Mouse (Mus musculus) MEL (cell line): ENCODE data around the gene Fancc. TPM values are rescaled to one million over a fixed set of nuclear protein-coding genes. Genes with fewer than 3 reads are reported as not detected.
"Not testable (repeated sequence)": the region's sequence is repeated elsewhere in the genome, so short reads cannot be mapped to it uniquely, and the experiment has no call there.

Experiments
- DNase-seq: peaks from one replicate; pipeline ENCODE4 v3.0.0; 2011; ENCODE audit warnings: low read depth, low spot score
- H3K27ac ChIP-seq: 2 replicates; pipeline ENCODE4 v1.5.1; 2012; ENCODE audit warnings: low read depth, mild to moderate bottlenecking, control low read depth, low read length, moderate library complexity; ENCODE audit not compliant: control insufficient read depth
- H3K27me3 ChIP-seq, 2 experiments: fragments of 150-350 bp in 1 of 2; sonication (generic) in 1 of 2; 2 replicates each; pipeline ENCODE4 v1.6.1; 2012; ENCODE audit warnings: low read length in 2 of 2, mild to moderate bottlenecking in 2 of 2, improper control_type of control experiment in 1 of 2, moderate library complexity in 1 of 2; ENCODE audit not compliant: insufficient read depth in 2 of 2, control insufficient read depth in 1 of 2
- H3K36me3 ChIP-seq, 2 experiments: 2 replicates each; pipeline ENCODE4 v1.6.1; 2012 to 2014; ENCODE audit warnings: low read length in 2 of 2, improper control_type of control experiment in 1 of 2, inconsistent platforms in 1 of 2, mild to moderate bottlenecking in 1 of 2; ENCODE audit not compliant: insufficient read depth in 2 of 2, control insufficient read depth in 1 of 2
- H3K4me1 ChIP-seq, 2 experiments: fragments of 150-350 bp in 1 of 2; sonication (generic) in 1 of 2; 2 replicates each; pipeline ENCODE4 v1.6.1; 2012; ENCODE audit warnings: low read length in 2 of 2, improper control_type of control experiment in 1 of 2, mild to moderate bottlenecking in 1 of 2; ENCODE audit not compliant: insufficient read depth in 2 of 2, control insufficient read depth in 1 of 2
- H3K4me3 ChIP-seq, 2 experiments: fragments of 150-350 bp in 1 of 2; sonication (generic) in 1 of 2; 2 replicates each; pipeline ENCODE4 v1.5.1; 2012; ENCODE audit warnings: low read depth in 2 of 2, low read length in 2 of 2, mild to moderate bottlenecking in 2 of 2, moderate library complexity in 2 of 2, control low read depth in 1 of 2, improper control_type of control experiment in 1 of 2; ENCODE audit not compliant: control insufficient read depth in 1 of 2, insufficient read depth in 1 of 2
- H3K79me2 ChIP-seq: 2 replicates; pipeline ENCODE4 v1.6.1; 2012; ENCODE audit warnings: mild to moderate bottlenecking, low read length, moderate library complexity; ENCODE audit not compliant: control insufficient read depth, poor library complexity, insufficient read depth
- H3K9ac ChIP-seq: 2 replicates; pipeline ENCODE4 v1.6.1; 2012; ENCODE audit warnings: low read depth, mild to moderate bottlenecking, control low read depth, low read length, moderate library complexity; ENCODE audit not compliant: control insufficient read depth, poor library complexity, severe bottlenecking
- H3K9me3 ChIP-seq: fragments of 150-350 bp; sonication (generic); replicated peaks from 2 replicates; pipeline ENCODE4 v1.6.1; 2012; ENCODE audit warnings: mild to moderate bottlenecking, low read length, improper control_type of control experiment, moderate library complexity; ENCODE audit not compliant: insufficient read depth
- CTCF ChIP-seq, 3 experiments: IDR thresholded peaks in 2 of 3; conservative IDR thresholded peaks in 1 of 3; 2 replicates each; pipeline ENCODE4 v1.5.1; 2011 to 2012; ENCODE audit warnings: low read length in 3 of 3, low read depth in 2 of 3, mild to moderate bottlenecking in 2 of 3, improper control_type of control experiment in 1 of 3, inconsistent platforms in 1 of 3, mixed read lengths in 1 of 3, moderate library complexity in 1 of 3; ENCODE audit not compliant: control insufficient read depth in 1 of 3, insufficient read depth in 1 of 3, poor library complexity in 1 of 3, severe bottlenecking in 1 of 3
- MAFK ChIP-seq: IDR thresholded peaks from 2 replicates; pipeline ENCODE4 v1.6.1; 2011; ENCODE audit warnings: low read depth, mild to moderate bottlenecking, low read length, improper control_type of control experiment, borderline replicate concordance
- MXI1 ChIP-seq: IDR thresholded peaks from 2 replicates; pipeline ENCODE4 v1.6.1; 2011; ENCODE audit warnings: mild to moderate bottlenecking, low read depth, low read length, improper control_type of control experiment
- RCOR1 ChIP-seq: IDR thresholded peaks from 2 replicates; pipeline ENCODE4 v1.6.1; 2012; ENCODE audit warnings: low read depth, mild to moderate bottlenecking, inconsistent platforms, low read length, improper control_type of control experiment
- SMC3 ChIP-seq: IDR thresholded peaks from 2 replicates; pipeline ENCODE4 v1.6.1; 2011; ENCODE audit warnings: low read depth, low read length, improper control_type of control experiment
- TCF12 ChIP-seq: IDR thresholded peaks from 2 replicates; pipeline ENCODE4 v1.6.1; 2014; ENCODE audit warnings: low read depth, mild to moderate bottlenecking, inconsistent platforms, low read length, improper control_type of control experiment, moderate library complexity
- USF1 ChIP-seq: IDR thresholded peaks from 2 replicates; pipeline ENCODE4 v1.6.1; 2014; ENCODE audit warnings: low read depth, mild to moderate bottlenecking, inconsistent platforms, low read length, improper control_type of control experiment, moderate library complexity
- USF2 ChIP-seq, 2 experiments: IDR thresholded peaks; 2 replicates each; pipeline ENCODE4 v1.6.1; 2011 to 2012; ENCODE audit warnings: improper control_type of control experiment in 2 of 2, low read length in 2 of 2, borderline replicate concordance in 1 of 2, inconsistent platforms in 1 of 2, low read depth in 1 of 2, mild to moderate bottlenecking in 1 of 2; ENCODE audit not compliant: insufficient read depth in 1 of 2
- ZMIZ1 ChIP-seq: IDR thresholded peaks from 2 replicates; pipeline ENCODE4 v1.6.1; 2012; ENCODE audit warnings: low read depth, mild to moderate bottlenecking, inconsistent platforms, low read length, improper control_type of control experiment, moderate library complexity
- polyA plus RNA-seq, 2 experiments: library from polyadenylated mRNA; stranded (reverse) in 1 of 2; unstranded in 1 of 2; fragments of >175 nt in 1 of 2; fragments of >200 nt in 1 of 2; gene quantifications; 2 replicates each; pipeline versions ENCODE4 v1.2.1 to v1.2.4; 2012; ENCODE audit warnings: low replicate concordance in 2 of 2, low read depth in 1 of 2; ENCODE audit not compliant: insufficient read length in 2 of 2, insufficient read depth in 1 of 2, missing spikeins in 1 of 2
- total RNA-seq: library from RNA; depleted of rRNA; stranded (reverse); fragments of 300-350 nt; gene quantifications from 2 replicates; pipeline ENCODE4 v1.2.3, GENCODE M21; 2012

Gene Fancc
- total and polyA plus RNA-seq, 3 experiments: 4.0 to 5.5 TPM; not detected in 1

- Histone ChIP-seq H3K9ac (peak overlapping the region; percentile 71), H3K79me2 (peaks cover 5% of the 10 kb centered on the region), H3K27ac (peak overlapping the region; percentile 50), H3K4me1 (peaks cover 0 to 4% of the 10 kb centered on the region in 2 experiments; a peak in 1 of 4 replicates), H3K27me3 (peaks cover 1 to 2% of the 10 kb centered on the region in 2 experiments; a peak in 3 of 4 replicates), H3K36me3 (peaks cover 0 to 10% of the 10 kb centered on the region in 2 experiments; a peak in 2 of 4 replicates), H3K9me3 (no peaks in the 10 kb centered on the region), H3K4me3 (peak overlapping the region; percentile 88 to 89)
- TF ChIP-seq SMC3 (no peak), ZMIZ1 (0 out of 2 replicates have a peak, but pooled peaks have one; percentile 59), MXI1 (peak; percentile 42; the same call in 1 of the 2 replicates)
- DNase-seq: no peak
Measured at GRCm38 (mm10) chr13:63430681-63431029, 66.4 kb downstream of the Fancc start.

- Histone ChIP-seq H3K79me2 (peaks cover 5% of the 10 kb centered on the region), H3K9me3 (no peaks in the 10 kb centered on the region), H3K36me3 (peaks cover 0 to 10% of the 10 kb centered on the region in 2 experiments; a peak in 2 of 4 replicates), H3K4me3 (peak overlapping the region; percentile 88 to 89), H3K4me1 (peaks cover 0 to 4% of the 10 kb centered on the region in 2 experiments; a peak in 1 of 4 replicates), H3K9ac (peak overlapping the region; percentile 71), H3K27me3 (peaks cover 0 to 1% of the 10 kb centered on the region in 2 experiments; a peak in 2 of 4 replicates), H3K27ac (peak overlapping the region; percentile 11; the same call in 1 of the 2 replicates)
- no peak for DNase-seq
- TF ChIP-seq USF2 (IDR thresholded peaks at IDR 0.05; ENCODE audit: borderline replicate concordance in 1 of 2, insufficient read depth in 1 of 2, low read depth in 1 of 2, low read length in 2 of 2): no peak
- TF ChIP-seq RCOR1: no peak
- peak; percentile 58 for TF ChIP-seq USF1
- TF ChIP-seq TCF12: no peak
Measured at GRCm38 (mm10) chr13:63430206-63430605, 66.9 kb downstream of the Fancc start.

- not testable (repeated sequence) for H3K27me3 ChIP-seq, H3K4me3 ChIP-seq, H3K27ac ChIP-seq, H3K36me3 ChIP-seq, DNase-seq, H3K9ac ChIP-seq, H3K4me1 ChIP-seq, H3K79me2 ChIP-seq, H3K9me3 ChIP-seq
- TF ChIP-seq CTCF (IDR thresholded peaks at IDR 0.05 in 2 of 3, conservative IDR thresholded peaks at IDR 0.05 in 1 of 3; ENCODE audit: control insufficient read depth in 1 of 3, insufficient read depth in 1 of 3, low read depth in 2 of 3, low read length in 3 of 3, poor library complexity in 1 of 3, severe bottlenecking in 1 of 3): peak in 1 of 3 experiments; percentile 35; a peak in 2 of 6 replicates
Measured at GRCm38 (mm10) chr13:63428211-63428610, 68.9 kb downstream of the Fancc start.

- Histone ChIP-seq H3K9ac (no peak overlapping the region), H3K79me2 (no peaks in the 10 kb centered on the region; the same call in 1 of the 2 replicates), H3K4me1 (no peaks in the 10 kb centered on the region), H3K4me3 (no peak overlapping the region), H3K27ac (no peak overlapping the region), H3K36me3 (peaks cover 0 to 6% of the 10 kb centered on the region in 2 experiments; a peak in 2 of 4 replicates), H3K9me3 (no peaks in the 10 kb centered on the region), H3K27me3 (no peaks in the 10 kb centered on the region)
- TF ChIP-seq ZMIZ1 (no peak), MAFK (no peak), CTCF (IDR thresholded peaks at IDR 0.05 in 2 of 3, conservative IDR thresholded peaks at IDR 0.05 in 1 of 3; ENCODE audit: control insufficient read depth in 1 of 3, insufficient read depth in 1 of 3, low read depth in 2 of 3, low read length in 3 of 3, poor library complexity in 1 of 3, severe bottlenecking in 1 of 3) (no peak)
- no peak for DNase-seq
Measured at GRCm38 (mm10) chr13:63423060-63423459, 74.0 kb downstream of the Fancc start.
